Mouse (Mus musculus) spleen, adult 10 weeks (tissue): ENCODE results near the gene Uxs1. TPM values are rescaled to one million over a fixed set of nuclear protein-coding genes. Genes with fewer than 3 reads are reported as not detected.

Source experiments
- polyA plus RNA-seq: library from polyadenylated mRNA; stranded (reverse); fragments of 350-450 nt; fragmentation: Illumina TruSeq; extraction: RNeasy Lipid Tissue Mini Kit (QIAGEN cat#74804); gene quantifications from one replicate; pipeline ENCODE4 v1.2.3, GENCODE M21; 2015; ENCODE audit warnings: low replicate concordance; ENCODE audit not compliant: insufficient read depth

The Uxs1 gene
- polyA plus RNA-seq, result 21.3 TPM

GRCm38 (mm10) chr1:43827763-43828194, at the start of gene Uxs1:
TSS of gene Uxs1 (minus strand) at chr1:43827800.

GRCm38 (mm10) chr1:43730491-43730924, 97.1 kb downstream of the Uxs1 start, which contains the start of gene 1500015O10Rik:
TSS of gene 1500015O10Rik (plus strand) at chr1:43730602.

Other genes starting within 250 kb of the Uxs1 start
- 4.7 TPM for gene 1500015O10Rik, start 97.2 kb downstream of the Uxs1 start, polyA plus RNA-seq
- 63.5 TPM for gene Tpp2, start 105.8 kb upstream of the Uxs1 start, polyA plus RNA-seq
- not detected for gene Mettl21c, start 192.2 kb upstream of the Uxs1 start, polyA plus RNA-seq
- 1.1 TPM for gene Gm8251, start 234.1 kb upstream of the Uxs1 start, polyA plus RNA-seq